Mouse (Mus musculus) bone marrow, adult 2 months (tissue): Measurements from ENCODE around the gene Atpaf2.

Experiments
- CTCF ChIP-seq: fragments of 200-500 bp; IDR thresholded peaks from 2 replicates; pipeline ENCODE4 v1.5.1; 2011; ENCODE audit warnings: low read length, control low read depth; ENCODE audit not compliant: control insufficient read depth, insufficient read depth
- POLR2A ChIP-seq: fragments of 200-500 bp; IDR thresholded peaks from 2 replicates; pipeline ENCODE4 v1.6.1; 2011; ENCODE audit warnings: low read depth, mild to moderate bottlenecking, control low read depth, low read length, borderline replicate concordance; ENCODE audit not compliant: control insufficient read depth

GRCm38 (mm10) chr11:60465943-60466380, 47.7 kb upstream of the Atpaf2 start:
- TF ChIP-seq POLR2A = no peak
- TF ChIP-seq CTCF = peak; percentile 63
